Mouse (Mus musculus): ENCODE results near the gene Atp6v0c. TPM values are rescaled to one million over a fixed set of nuclear protein-coding genes. Genes with fewer than 3 reads are reported as not detected.

The Atp6v0c gene
- total and polyA plus RNA-seq, 3 experiments, result 65.5 to 285 (median 189) TPM

DNA sequence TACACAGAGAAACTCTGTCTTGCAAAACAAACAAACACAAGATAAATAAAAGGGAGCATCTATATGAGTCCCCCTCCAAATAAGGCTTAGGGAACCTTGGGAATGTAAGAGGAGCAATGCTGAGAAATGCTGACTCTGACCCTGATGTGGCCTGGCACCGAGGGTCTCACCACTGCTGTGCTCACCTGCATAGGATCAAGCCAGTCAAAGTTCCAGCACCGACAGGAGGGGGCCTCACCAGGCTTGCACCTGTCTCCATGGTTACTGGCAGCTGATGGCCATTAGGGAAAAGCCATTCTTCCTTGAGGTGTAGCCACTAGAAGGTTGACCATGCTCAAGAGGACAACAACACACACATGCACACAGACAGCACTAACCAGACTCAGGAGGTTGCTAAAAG, 26.6 kb downstream of the Atp6v0c start:
- Histone ChIP-seq H3K9me3 (replicated peaks) (no peaks in the 10 kb centered on the region), H3K4me1 (ENCODE audit: insufficient read depth, low read depth, low read length) (peaks cover 39% of the 10 kb centered on the region), H3K4me3 (ENCODE audit: low read depth, low read length) (no peak overlapping the region), H3K27me3 (ENCODE audit: insufficient read depth, low read length) (no peaks in the 10 kb centered on the region), H3K36me3 (replicated peaks) (peaks cover 17% of the 10 kb centered on the region)
- TF ChIP-seq POLR2AphosphoS5 (IDR thresholded peaks at IDR 0.05; ENCODE audit: insufficient replicate concordance, low read depth, low read length) (no peak), GATA2 (IDR thresholded peaks at IDR 0.05; ENCODE audit: borderline replicate concordance, low read depth, low read length) (no peak), CTCF (IDR thresholded peaks at IDR 0.05; ENCODE audit: low read depth, low read length) (no peak), GATA1 (IDR thresholded peaks at IDR 0.05; ENCODE audit: borderline replicate concordance, low read length) (no peak), TAL1 (conservative IDR thresholded peaks at IDR 0.05; ENCODE audit: low read depth, low read length) (no peak)
- DNase-seq (ENCODE audit: low spot score) (no peak), ATAC-seq (ENCODE audit: extremely low read depth, insufficient number of reproducible peaks, low FRiP score, poor library complexity, severe bottlenecking) (no peak)

DNA sequence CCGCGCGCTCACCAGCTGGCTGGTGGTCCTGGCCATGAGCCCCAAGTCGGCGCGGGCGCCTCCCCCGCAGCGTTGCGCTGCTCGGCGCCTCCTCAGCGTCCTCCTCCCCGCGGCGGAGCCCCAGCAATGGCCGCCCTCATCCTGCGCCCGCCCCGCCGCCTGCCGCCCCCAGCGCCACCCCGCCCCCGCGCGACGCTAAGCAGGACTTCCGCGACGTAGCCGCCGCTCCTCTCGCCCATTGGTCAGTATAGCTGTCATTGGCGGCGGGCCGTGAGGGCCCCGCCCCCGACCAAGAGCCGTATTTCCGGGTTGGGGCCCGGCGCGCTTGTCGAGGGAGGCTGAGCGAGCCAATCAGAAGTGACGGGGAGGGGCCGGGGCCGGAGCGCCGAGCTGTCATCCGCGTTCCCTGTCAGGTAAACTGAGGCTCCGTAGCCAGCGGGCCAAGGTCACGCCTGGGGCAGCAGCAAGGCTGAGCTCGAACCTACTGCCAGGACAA, 28.0 kb downstream of the Atp6v0c start:
- TF ChIP-seq GATA1 (IDR thresholded peaks at IDR 0.05; ENCODE audit: borderline replicate concordance, low read length) (no peak), TAL1 (conservative IDR thresholded peaks at IDR 0.05; ENCODE audit: low read depth, low read length) (no peak)
- Histone ChIP-seq H3K36me3 (replicated peaks) (peaks cover 24% of the 10 kb centered on the region), H3K4me1 (ENCODE audit: insufficient read depth, low read depth, low read length) (peaks cover 44% of the 10 kb centered on the region), H3K9me3 (replicated peaks) (no peaks in the 10 kb centered on the region), H3K4me3 (ENCODE audit: low read depth, low read length) (peak overlapping the region; percentile 95), H3K27me3 (ENCODE audit: insufficient read depth, low read length) (no peaks in the 10 kb centered on the region)
- peak; percentile 95 for ATAC-seq (ENCODE audit: extremely low read depth, insufficient number of reproducible peaks, low FRiP score, poor library complexity, severe bottlenecking)
- peak; percentile 93 for DNase-seq (ENCODE audit: low spot score)

DNA sequence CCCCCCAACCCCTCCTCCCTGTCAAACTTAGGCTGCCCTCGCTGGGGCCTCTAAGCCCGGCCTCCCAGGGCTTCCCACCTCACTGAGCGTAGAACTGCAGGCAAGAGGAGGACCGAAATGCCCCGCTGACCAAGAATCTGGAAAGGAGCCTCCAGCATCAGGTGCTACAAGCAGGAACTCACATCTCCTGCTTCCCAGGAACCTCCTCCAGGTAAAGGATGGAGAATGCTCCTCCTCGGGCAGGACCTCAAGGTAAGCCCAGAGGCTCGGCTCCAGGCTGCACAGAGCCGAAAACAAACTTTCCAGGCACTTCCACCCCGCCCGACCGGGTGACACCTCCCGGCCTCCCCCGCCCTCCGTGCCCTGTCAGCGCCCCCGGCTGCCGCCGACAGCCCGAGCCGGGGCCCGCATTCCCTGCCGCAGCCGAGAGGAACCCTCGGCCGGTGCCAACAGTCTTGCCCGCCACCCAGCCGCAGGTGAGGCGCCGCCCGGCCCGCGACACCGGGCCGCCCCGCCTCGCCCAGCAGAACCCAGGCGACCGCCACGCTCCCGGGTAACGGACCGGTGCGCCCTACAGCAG, 28.6 kb downstream of the Atp6v0c start:
- Histone ChIP-seq H3K9me3 (replicated peaks) (no peaks in the 10 kb centered on the region), H3K27me3 (ENCODE audit: insufficient read depth, low read length) (no peaks in the 10 kb centered on the region), H3K4me3 (ENCODE audit: low read depth, low read length) (peak overlapping the region; percentile 95), H3K36me3 (replicated peaks) (peaks cover 29% of the 10 kb centered on the region), H3K4me1 (ENCODE audit: insufficient read depth, low read depth, low read length) (peaks cover 49% of the 10 kb centered on the region)
- peak; percentile 41 for DNase-seq (ENCODE audit: low spot score)
- ATAC-seq (ENCODE audit: extremely low read depth, insufficient number of reproducible peaks, low FRiP score, poor library complexity, severe bottlenecking), result no peak; the same call in 1 of the 2 replicates
- TF ChIP-seq GATA2 (IDR thresholded peaks at IDR 0.05; ENCODE audit: borderline replicate concordance, low read depth, low read length) (no peak), CTCF (IDR thresholded peaks at IDR 0.05; ENCODE audit: low read depth, low read length) (no peak), POLR2AphosphoS5 (IDR thresholded peaks at IDR 0.05; ENCODE audit: insufficient replicate concordance, low read depth, low read length) (no peak), GATA1 (IDR thresholded peaks at IDR 0.05; ENCODE audit: borderline replicate concordance, low read length) (no peak), TAL1 (conservative IDR thresholded peaks at IDR 0.05; ENCODE audit: low read depth, low read length) (no peak)

DNA sequence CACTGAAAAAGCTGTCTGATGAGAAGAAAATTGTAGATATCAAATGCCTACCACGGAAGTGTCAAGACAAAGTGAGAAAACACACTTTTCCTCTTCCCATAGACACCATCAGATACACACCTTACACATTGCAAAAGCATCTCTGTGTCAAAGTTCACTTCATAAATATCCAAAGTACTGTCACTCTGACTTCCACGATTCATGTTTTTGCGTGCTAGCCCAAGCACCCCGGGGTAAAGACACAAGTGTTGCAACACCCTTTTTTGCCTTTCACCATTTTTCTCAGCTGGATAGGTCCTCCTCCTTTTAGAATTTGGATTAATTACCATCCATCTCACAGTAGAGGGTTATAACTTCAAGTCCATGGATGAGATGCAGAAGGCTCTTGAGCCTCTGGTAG, 29.5 kb downstream of the Atp6v0c start:
- H3K4me3 ChIP-seq (ENCODE audit: low read depth, low read length), result peak overlapping the region; percentile 95; the same call in 1 of the 2 replicates
- H3K9me3 ChIP-seq (replicated peaks), result no peaks in the 10 kb centered on the region
- H3K27me3 ChIP-seq (ENCODE audit: insufficient read depth, low read length), result no peaks in the 10 kb centered on the region
- peaks cover 49% of the 10 kb centered on the region for H3K4me1 ChIP-seq (ENCODE audit: insufficient read depth, low read depth, low read length)
- TF ChIP-seq POLR2AphosphoS5 (IDR thresholded peaks at IDR 0.05; ENCODE audit: insufficient replicate concordance, low read depth, low read length), result no peak
- no peak for TF ChIP-seq TAL1 (conservative IDR thresholded peaks at IDR 0.05; ENCODE audit: low read depth, low read length)
- TF ChIP-seq GATA1 (IDR thresholded peaks at IDR 0.05; ENCODE audit: borderline replicate concordance, low read length), result no peak
- no peak for TF ChIP-seq CTCF (IDR thresholded peaks at IDR 0.05; ENCODE audit: low read depth, low read length)
- TF ChIP-seq GATA2 (IDR thresholded peaks at IDR 0.05; ENCODE audit: borderline replicate concordance, low read depth, low read length), result no peak
- H3K36me3 ChIP-seq (replicated peaks), result peaks cover 32% of the 10 kb centered on the region
- ATAC-seq (ENCODE audit: extremely low read depth, insufficient number of reproducible peaks, low FRiP score, poor library complexity, severe bottlenecking), result no peak
- no peak for DNase-seq (ENCODE audit: low spot score)

DNA sequence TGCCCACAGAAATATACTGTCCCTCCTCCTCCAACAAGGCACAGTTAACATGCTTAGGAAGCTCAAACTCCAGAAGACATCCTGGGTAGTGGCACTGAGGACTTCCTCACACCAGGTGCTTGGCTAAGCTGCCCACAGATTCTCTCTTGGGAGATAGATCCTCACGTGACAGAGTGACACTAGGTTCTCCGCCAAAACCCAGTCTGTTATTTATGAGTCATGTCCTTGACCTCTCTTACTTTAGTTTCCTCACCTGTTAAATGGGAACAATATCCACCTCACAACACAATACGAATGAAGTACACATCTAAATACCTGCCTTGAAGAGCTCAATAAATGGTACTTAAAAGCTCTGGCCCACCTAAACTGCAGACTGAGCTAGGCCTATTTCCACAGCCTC, 30.2 kb downstream of the Atp6v0c start:
- Histone ChIP-seq H3K9me3 (replicated peaks) (no peaks in the 10 kb centered on the region), H3K4me1 (ENCODE audit: insufficient read depth, low read depth, low read length) (peaks cover 56% of the 10 kb centered on the region), H3K27me3 (ENCODE audit: insufficient read depth, low read length) (no peaks in the 10 kb centered on the region), H3K36me3 (replicated peaks) (peaks cover 38% of the 10 kb centered on the region), H3K4me3 (ENCODE audit: low read depth, low read length) (no peak overlapping the region)
- no peak for DNase-seq (ENCODE audit: low spot score)
- TF ChIP-seq GATA1 (IDR thresholded peaks at IDR 0.05; ENCODE audit: borderline replicate concordance, low read length), result no peak
- no peak for TF ChIP-seq CTCF (IDR thresholded peaks at IDR 0.05; ENCODE audit: low read depth, low read length)
- no peak for ATAC-seq (ENCODE audit: extremely low read depth, insufficient number of reproducible peaks, low FRiP score, poor library complexity, severe bottlenecking)

DNA sequence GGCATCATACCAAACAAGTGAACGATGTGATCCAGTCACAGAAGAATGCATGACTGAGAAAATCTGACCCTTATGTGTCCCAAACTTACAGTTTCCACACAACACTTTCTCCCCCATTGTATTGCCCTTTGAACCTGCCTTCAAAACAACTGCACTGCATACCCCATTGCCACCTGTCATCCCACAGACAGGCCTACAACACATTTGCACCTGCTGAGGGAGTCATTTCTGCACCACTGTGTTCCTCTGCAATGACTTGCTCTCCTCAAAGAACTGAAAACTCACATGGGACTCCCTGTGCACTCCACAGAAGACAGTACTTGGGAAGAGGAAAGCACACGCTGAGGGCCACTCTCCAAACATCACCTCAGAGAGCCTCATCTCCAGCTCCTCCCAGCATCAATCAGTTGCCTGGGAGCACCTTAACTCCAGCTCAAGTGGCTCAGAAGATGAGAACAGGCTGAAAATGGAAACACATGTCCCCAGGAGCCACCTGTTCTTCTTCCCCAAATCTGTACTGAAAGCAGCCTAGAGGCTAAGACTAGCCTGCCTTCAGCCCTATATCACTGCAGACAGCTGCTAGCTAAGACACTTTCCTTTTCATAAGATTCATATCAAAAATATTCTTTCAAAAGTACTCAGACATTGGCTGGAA, 32.1 kb downstream of the Atp6v0c start:
- Histone ChIP-seq H3K4me1 (ENCODE audit: insufficient read depth, low read depth, low read length) (peaks cover 62% of the 10 kb centered on the region), H3K9me3 (replicated peaks) (no peaks in the 10 kb centered on the region), H3K27me3 (ENCODE audit: insufficient read depth, low read length) (no peaks in the 10 kb centered on the region), H3K36me3 (replicated peaks) (peaks cover 44% of the 10 kb centered on the region), H3K4me3 (ENCODE audit: low read depth, low read length) (no peak overlapping the region)
- no peak for TF ChIP-seq GATA2 (IDR thresholded peaks at IDR 0.05; ENCODE audit: borderline replicate concordance, low read depth, low read length)
- no peak for TF ChIP-seq CTCF (IDR thresholded peaks at IDR 0.05; ENCODE audit: low read depth, low read length)
- no peak for TF ChIP-seq POLR2AphosphoS5 (IDR thresholded peaks at IDR 0.05; ENCODE audit: insufficient replicate concordance, low read depth, low read length)
- no peak for TF ChIP-seq GATA1 (IDR thresholded peaks at IDR 0.05; ENCODE audit: borderline replicate concordance, low read length)
- no peak for TF ChIP-seq TAL1 (conservative IDR thresholded peaks at IDR 0.05; ENCODE audit: low read depth, low read length)
- ATAC-seq (ENCODE audit: extremely low read depth, insufficient number of reproducible peaks, low FRiP score, poor library complexity, severe bottlenecking) (no peak), DNase-seq (ENCODE audit: low spot score) (no peak)

Data from G1E (cell line).